Mouse (Mus musculus) left cerebral cortex, postnatal 4 days (tissue): Measurements from ENCODE around the gene Arhgef3. TPM values are rescaled to one million over a fixed set of nuclear protein-coding genes. Genes with fewer than 3 reads are reported as not detected.
A peak's percentile ranks its signal among the peaks of the same experiment; 100 is the strongest.

ENCODE experiments used
- DNase-seq: peaks from one replicate; pipeline ENCODE4 v3.0.0-alpha.2; 2022
- intact Hi-C: fragments of 180-260 bp; cut with DNase I; formaldehyde crosslinking; loops from one replicate; pipeline ENCODE4 v1.15.1; 2025
- total RNA-seq, 2 experiments: library from RNA; stranded (reverse); gene quantifications; 2 replicates each; pipeline ENCODE4 v1.2.3; 2021

Arhgef3 gene
- total RNA-seq, 2 experiments from 2014 or later = 20.1 to 20.9 TPM

DNA sequence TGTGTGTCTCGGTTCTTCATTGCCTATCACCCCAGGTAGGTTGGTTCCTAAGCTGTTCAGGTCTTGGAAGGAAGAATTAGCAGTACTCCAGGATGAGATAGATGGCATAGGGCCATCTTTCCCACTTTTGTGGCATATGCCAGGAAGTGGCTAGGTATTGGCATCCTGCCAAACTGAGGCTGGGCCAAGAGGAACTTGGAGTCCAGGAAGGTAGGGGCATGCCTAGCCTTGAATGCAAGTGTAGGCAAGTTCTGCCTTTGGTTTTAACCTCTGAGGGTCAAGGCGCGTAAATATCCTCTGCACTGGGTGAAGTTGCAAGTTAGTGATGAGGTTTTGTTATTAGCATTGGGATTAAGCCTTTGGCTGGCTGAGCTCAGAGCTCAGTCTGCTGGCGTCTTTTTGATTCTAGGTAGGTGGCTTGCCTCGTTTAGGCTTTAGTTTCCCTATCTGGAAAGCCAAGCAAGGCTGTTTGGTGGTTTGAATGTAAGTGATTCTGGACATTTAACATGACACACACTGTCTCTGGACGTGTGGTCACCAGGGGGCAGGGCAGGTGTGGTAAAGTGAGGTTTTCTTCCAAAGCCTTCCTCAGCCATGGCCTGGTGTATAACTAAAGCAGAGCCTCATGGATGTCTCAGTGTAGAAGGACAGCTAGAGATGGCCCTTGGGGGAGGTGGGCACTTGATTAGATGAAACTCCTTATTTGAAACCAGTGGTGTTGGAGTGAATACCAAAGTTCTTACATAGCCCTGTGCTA is 5.8 kb upstream of the Arhgef3 start:
- intact Hi-C loops = no loop called here
- DNase-seq = peak; percentile 70

DNA sequence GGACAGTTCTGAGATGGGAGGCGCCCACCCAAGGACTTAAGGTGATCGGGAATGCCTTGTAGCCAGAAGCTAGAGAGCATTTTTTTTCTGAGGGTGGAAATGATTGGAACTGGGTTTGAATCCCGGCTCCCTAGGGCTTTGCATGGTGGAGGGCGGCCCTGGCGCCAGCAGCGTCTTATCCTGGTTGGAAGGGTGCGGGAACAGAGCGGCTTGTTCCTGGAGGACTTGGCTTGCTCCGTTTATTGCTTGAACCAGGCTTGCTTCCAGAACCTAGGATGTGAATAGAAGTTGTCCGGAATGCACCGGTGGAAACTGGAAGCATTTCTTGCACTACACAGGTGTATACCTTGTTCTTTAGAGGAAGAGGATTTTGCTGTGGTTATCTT is 569 bp downstream of the Arhgef3 start:
- intact Hi-C loops = loop anchor here (5.0 kb wide), 1 partner anchor 62 kb away; no protein-coding TSS in a partner anchor
- no peak for DNase-seq

DNA sequence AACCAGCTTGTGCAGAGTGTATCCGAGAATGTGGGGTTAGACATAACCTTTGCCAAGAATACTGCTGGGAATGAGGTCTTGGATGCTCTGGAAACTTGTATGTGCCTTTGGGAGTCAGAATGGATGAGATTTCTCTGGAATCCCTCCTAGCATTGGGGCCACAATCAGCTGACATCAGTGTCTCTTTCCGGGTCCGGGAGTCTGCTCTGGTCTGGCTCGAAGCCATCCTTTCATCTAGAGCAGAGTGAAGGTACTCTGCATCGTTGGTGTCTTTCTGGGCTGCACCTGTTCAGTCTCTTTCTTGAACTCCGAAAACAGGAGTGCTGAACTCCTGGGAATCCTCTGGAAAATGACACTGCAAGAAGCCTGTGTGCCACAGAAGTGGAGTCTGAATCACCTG is 1.3 kb downstream of the Arhgef3 start:
- intact Hi-C loops = loop anchor here (5.0 kb wide), 1 partner anchor 61 kb away; no protein-coding TSS in a partner anchor

DNA sequence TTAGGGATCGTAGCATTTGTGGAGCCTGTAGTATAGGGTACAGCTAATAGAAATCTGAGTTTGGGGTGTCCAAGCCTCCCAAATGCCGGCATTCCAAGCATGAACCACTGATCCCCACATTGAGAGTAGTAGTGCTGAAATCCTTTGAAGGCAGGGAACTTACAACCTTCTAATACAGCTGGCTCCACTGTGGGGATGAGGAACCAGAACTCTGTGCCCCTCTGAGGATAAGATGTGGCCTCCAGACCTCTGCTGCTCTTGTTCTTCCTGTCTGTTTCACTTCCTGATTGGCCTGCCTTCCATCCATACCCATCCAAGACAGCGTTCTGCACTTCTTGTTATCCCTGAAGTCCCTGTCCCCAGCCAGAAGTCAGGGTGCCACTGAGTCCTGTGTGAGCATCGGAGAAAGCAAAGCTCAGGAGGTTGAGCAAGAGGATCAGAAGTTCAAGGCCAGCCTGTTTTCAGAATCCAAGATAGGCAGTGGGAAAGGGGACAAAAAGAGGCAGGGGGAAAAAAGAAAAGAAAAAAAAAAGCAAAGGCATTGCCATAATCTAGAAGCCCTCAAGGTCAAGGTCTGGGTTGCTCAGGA is 2.0 kb downstream of the Arhgef3 start:
- no peak for DNase-seq
- intact Hi-C loops = loop anchor here (5.0 kb wide), 1 partner anchor 61 kb away; no protein-coding TSS in a partner anchor

More for the DNA sequence above, 1.3 kb downstream of the Arhgef3 start:
- DNase-seq = no peak

DNA sequence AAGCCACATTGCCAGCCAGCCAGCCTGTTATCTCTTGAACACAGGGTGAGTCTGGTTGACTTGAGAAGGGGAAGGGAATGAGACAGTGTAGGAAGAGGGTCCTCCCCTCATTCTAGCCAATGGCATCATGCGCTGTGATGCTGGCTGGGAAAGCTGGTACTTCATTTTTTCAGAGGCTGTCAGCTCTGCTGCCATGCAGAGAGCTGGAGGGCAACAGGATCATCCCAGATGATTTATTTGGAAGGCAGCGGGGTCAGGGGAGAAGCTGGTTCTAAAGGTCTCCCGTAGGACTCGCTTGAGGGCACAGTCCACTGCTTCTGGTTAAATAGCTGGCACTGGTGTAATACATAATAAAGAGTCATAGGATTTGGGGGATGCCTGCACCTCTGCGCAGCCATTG is 3.8 kb downstream of the Arhgef3 start:
- no peak for DNase-seq
- intact Hi-C loops = loop anchor here (5.0 kb wide), 1 partner anchor 59 kb away; no protein-coding TSS in a partner anchor

DNA sequence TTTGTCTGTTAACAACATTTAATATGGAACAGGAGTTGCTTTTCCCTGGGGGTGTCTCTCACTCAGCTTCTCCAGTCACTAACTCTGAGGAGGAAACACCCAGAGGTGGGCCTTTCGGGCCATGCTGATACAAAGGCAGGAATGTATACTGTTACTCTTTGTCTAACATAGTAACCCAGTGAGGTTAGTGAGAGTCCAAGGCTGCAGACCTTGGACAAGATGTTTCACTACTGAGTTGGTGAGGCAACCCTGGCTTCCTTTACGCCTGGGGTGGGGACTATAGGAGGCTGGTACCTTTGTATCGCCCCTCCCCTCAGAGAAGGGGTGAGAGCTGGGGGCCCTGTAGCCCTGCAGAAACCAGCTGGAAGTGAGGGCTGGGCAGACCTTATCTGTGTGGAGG is 7.9 kb downstream of the Arhgef3 start:
- intact Hi-C loops = no loop called here
- no peak for DNase-seq

DNA sequence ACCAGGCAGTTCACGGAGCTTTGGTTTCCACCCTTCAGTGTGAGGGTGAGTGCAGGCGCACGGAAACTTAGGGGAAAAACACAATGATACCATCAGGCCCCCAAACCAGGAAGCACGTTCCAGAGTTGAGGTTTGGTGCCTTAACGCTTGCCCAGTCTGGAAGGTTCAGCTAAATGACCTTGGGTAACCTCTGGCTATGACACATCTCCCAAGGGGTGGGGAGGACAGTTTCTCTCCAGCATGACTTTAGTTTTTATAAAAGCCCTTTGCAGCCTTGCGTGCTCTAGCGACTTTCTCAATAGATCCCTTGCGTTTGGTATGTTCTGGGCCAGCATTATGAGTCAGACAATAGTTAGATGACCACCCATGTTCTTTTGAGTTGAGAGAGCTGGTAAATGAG is 8.8 kb downstream of the Arhgef3 start:
- no peak for DNase-seq
- intact Hi-C loops = no loop called here

DNA sequence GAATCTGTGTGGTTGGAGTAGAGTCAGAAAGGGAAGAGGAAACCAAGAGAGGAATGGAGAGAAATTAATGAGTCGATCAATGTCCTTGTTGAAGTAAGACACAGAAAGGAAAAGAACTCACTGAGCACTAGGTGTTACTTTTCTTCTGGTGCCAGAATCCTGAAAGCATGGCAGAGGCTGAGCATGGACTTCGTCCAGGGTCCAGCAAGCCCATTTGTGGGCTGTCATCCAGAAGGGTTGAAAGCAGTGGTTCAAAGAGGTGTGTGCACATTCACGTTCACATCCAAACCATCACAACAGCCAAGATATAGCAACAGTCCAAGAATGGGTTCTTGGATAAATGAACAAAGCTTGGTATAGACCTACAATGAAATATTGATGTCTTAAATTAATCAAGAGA is 15.3 kb downstream of the Arhgef3 start:
- intact Hi-C loops = no loop called here
- DNase-seq = no peak

DNA sequence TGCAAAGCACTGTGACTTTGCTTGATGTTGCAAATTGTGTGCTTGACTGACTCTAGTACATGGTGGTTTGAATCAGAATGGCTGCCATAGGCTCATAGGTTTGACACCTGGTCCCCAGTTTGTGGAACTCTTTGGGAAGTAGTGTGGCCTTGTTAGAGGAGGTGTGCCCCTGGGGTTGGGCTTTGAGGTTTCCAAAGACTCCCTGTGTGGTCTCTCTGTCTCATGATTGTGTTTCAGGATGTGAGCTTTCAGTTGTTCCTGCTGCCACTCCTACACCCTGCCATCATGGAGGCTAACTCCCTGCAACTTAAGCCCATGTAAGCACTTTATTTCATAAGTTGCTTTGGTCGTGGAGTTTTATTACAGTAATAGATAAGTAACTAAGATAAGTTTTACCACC is 16.0 kb downstream of the Arhgef3 start:
- intact Hi-C loops = no loop called here
- no peak for DNase-seq

DNA sequence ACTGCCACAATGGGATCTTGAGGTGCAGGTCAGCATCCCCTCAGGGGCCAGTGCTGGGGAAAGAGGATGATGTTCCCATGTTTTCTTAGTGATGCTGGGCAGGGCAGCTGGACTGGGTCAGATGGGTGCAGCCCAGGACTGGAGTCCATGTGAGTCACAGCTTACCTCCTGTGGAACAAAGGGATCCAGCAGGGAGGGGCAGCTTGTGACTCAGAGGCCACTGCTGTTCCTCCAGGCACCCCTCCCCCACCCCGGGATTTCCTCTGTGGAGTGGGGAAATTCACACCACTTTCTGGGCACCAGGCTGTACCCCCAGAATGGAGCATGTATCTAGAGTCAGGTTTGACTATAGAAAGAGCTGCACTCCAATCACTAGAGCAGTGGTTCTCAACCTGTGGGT is 16.8 kb downstream of the Arhgef3 start:
- DNase-seq = no peak
- intact Hi-C loops = no loop called here

DNA sequence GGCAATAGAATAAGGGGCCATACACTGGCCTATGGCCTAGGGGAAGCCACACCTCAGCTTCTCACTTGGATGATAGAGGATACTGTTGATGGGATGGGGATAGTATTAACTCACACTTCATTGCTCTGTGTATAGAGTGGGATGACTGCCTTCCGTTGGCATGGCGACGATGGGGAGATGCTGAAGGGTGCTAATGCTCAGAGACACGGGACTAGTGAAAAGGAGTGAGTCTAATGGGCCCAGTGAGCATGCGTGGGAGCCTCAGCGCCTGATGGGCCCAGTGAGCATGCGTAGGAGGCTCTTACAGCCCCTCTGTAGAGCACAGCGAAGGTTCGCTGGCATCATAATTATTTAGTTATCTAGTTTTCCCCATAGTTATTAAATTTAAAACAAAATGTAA is 24.2 kb downstream of the Arhgef3 start:
- intact Hi-C loops = no loop called here
- no peak for DNase-seq

DNA sequence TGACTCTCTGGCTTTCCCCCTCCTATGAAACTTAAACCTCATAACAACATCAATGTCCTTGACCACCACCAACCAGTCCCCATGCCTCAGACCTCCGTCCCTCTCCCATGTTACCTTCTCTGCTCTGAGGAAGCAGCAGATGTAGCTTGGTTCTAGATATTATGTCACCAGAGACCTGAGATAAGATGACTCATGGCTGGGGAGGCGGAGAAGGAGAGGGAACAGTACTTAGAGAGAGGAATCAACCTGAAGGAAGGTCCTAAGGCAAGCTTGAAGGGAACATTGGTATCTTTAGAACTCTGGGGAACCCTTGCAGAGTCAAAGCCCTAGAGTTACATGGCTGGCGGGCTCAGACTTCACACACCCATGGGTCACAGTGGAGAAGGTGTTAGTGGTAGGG is 25.3 kb downstream of the Arhgef3 start:
- no peak for DNase-seq
- intact Hi-C loops = no loop called here

DNA sequence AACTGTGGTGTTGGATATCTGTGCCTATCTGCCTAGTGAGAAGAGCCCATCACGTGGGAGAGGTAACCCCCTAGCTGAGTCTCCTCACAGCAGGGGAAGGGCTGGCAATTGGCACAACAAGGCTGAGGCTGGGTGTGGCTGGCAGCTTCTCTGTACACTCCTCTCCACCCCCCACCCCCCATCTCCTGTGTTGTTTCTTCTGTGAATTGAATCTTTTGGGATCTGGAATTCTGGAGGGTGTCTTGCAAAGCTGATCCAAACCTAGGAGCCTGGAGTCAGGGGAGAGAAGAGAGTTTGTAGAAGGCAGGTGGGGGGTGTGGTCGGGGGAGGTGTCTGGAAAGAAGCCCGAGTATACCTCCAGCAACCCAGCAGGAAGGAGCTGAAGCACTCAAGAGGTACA is 26.8 kb downstream of the Arhgef3 start:
- DNase-seq = no peak
- intact Hi-C loops = no loop called here

DNA sequence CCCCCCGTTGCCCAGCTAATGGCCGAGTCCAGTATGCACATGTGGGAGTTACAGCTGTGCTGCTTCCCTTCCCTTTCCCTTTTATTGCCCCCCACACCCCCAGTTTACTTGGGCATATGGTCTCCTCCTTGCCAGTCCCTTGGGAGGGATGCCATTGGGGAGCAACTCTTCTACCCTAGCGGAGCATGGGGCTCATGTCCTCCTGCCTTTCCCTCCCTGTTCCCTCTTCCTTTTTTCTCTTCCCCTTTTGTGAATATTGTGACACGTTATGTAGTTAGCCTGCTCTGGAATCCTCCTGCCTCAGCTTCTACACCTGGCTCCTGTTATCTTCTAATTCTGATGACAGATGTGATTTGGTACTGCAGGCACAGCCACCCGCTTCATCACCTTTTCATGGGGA is 28.0 kb downstream of the Arhgef3 start:
- intact Hi-C loops = no loop called here
- DNase-seq = no peak

DNA sequence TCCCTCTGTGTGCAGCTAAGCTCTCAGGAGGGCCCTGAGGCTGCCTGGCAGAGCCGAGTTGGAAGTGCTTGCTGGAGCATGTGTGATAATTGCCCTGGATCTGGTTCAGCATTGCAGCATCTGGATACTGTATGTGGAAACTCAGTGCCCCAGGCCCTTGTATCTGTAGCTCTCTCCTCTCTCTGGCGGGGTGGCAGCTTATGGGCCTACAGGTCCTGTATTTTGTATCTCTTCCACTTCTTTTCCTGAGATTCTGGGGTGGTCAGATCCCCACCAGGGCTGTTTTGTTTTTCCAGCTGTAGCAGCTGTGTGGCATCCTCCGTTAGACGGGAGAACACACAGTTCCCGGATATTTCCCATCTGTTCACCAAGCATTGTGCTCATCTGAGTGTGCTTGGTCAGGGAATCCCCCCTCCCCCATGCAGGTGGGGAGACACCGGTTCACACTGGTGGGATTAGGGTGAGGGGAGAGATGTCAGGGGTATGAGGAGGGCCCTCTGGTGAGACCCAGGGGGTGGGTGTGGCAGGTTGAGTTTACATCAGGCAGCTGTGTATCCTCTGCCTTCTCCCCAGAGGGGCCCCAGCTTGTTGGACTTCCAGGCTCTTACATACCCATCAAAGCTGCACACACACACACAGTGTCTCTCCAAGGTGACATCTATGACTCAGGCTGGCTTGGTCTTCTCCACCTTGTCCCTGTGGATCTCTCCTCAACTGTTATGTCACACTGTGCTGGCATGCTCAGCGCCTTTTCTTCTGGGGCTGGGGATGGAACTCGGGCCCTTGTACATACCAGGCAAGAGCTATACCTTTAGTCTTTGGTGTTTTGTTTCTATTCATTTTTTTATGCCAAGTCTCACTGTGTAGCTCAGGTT is 30.7 kb downstream of the Arhgef3 start:
- intact Hi-C loops = no loop called here
- DNase-seq = peak; percentile 17

DNA sequence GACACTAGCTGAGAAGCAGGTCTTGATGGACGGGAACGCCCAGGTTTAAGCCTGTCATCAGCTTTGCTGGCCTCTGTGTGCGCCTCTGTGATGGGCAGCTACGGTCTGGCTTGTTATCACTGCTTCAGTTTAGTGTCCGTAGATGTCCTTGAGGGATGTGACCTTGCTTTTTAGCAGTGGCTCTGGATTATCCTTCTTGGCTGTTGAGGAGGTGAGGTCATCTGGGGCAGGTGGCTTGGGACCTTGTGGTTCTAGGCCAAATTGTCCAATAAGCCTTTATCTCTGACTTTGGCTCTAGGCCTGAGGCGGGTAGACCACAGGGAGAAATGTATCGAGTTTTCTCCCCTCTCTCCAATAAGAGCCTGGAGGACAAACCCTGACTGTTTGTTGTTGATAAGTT is 33.0 kb downstream of the Arhgef3 start:
- intact Hi-C loops = no loop called here
- no peak for DNase-seq

DNA sequence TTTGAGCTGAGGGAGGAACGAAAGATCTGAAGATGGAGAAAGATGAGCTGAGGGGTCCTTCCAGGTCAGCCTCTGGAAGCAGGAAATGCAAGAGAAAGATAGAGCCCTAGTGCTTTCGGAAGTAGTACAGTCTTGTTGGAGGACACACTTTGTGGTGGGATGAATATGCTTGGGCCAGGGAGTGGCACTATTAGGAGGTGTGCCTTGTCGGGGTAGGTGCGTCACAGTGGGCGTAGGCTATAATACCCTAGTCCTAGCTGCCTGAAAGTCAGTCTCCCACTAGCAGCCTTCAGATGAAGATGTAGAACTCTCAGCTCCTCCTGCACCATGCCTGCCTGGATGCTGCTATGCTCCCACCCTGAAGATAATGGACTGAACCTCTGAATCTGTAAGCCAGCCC is 34.7 kb downstream of the Arhgef3 start:
- no peak for DNase-seq
- intact Hi-C loops = no loop called here

DNA sequence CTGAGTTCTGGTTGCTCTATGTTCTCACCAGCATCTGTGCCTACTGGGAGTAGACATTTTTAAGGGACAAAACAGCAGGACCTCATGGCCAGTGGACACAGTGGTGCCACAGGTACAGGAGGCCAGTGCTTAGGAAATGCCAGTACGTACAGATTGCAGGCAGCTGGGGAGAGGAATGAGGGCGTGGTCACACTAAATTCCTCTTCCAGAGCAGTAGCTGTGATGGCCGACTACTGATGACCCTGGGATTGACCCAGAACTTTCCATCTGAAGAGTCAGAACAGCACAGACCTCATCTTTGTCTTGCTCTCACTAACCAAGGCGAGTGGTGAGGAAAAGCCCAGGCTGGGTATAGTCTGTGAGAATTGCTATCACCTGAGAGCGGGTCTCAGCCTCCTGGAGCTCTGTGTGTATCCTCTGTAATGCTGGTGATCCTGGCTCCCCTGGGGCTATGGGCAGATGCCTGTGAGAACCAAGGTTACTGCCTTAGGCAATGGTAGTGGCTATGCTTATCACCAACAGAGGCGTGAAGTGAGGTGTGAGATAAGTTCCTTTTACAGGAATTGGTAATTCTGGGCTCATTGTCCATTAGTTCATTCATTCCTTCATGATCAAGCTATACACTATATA is 35.4 kb downstream of the Arhgef3 start:
- intact Hi-C loops = no loop called here
- no peak for DNase-seq

DNA sequence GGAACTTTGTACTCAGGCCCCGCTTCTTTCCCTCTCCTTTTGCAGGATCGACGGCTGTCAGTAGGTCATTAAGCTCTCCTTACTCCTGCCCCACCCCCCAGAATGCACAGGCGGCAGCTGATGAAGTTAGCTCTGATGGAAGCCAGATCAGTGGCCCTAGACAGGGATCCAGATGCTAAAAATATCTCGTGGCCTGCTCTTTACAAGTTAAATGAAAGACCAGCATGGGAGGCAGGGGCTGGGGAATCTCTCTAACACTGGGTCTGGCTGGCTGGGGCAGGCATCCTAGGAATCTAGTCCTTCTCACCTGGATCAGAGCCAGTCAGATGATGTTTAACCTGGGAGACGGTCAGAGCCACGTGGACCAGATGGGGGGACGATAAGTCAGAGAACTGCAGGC is 36.7 kb downstream of the Arhgef3 start:
- DNase-seq = no peak
- intact Hi-C loops = no loop called here

DNA sequence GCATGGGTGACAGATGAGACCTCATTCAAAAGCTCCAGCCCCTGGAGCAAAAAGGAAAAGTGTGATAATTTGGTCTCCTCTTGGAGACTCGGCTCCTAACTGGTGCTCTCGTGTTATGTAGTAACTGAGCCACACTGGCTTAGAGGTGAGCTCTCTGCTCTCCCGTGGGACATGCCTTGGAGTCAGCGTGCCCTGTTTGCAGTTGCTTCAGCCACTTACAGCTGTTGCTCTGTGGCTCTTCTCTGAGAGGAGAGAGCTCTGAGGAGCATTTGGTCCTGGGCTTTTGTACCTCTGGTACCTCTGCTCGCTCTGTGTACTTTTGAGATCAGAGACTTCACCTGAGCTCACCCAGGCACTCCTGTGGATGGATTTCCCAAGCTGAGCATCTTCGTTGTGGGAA is 40.4 kb downstream of the Arhgef3 start:
- no peak for DNase-seq
- intact Hi-C loops = no loop called here

DNA sequence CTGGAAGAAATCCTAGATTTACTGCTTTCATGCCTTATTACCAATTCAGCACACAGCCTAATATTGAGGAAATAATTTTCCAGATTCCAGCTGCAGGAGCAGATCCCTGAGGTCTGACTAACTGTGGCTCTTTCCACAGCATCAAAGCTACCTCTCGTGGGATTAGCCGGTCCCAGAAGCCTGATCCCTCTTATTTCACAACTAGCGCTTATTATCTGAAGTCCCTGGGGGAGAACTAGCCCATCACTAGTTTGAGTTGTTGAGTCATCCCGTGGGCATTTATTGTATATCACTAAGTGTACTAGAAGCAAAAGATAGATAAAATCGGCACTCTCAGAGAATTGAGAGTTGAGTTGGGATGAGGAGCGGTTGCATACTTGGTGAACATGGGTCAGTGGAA is 41.3 kb downstream of the Arhgef3 start:
- intact Hi-C loops = no loop called here
- DNase-seq = no peak
